Mouse (Mus musculus) lung, postnatal 0 days (tissue): ENCODE data around the gene Itga9. TPM values are rescaled to one million over a fixed set of nuclear protein-coding genes. Genes with fewer than 3 reads are reported as not detected.
A peak's percentile ranks its signal among the peaks of the same experiment; 100 is the strongest.

Source experiments
- ATAC-seq: fragments of 200-750 bp; cut with Nextera tagmentation; 2 replicates; pipeline ENCODE4 v1.8.0; 2017; ENCODE audit warnings: moderate library complexity
- DNase-seq: peaks from one replicate; pipeline ENCODE4 v3.0.0-alpha.2; 2016; ENCODE audit warnings: low spot score
- H3K27ac ChIP-seq: fragments of 300-500 bp; sonication (generic); 2 replicates; pipeline ENCODE4 v1.5.1; 2014; ENCODE audit warnings: antibody characterized with exemption, mild to moderate bottlenecking, low read length, mixed read lengths
- H3K27me3 ChIP-seq: fragments of 300-500 bp; sonication (generic); replicated peaks from 2 replicates; pipeline ENCODE4 v1.6.1; 2014; ENCODE audit warnings: low read length, mixed read lengths; ENCODE audit not compliant: insufficient read depth
- H3K36me3 ChIP-seq: fragments of 300-500 bp; sonication (generic); 2 replicates; pipeline ENCODE4 v1.6.1; 2014; ENCODE audit warnings: low read length, mixed read lengths; ENCODE audit not compliant: insufficient read depth
- H3K4me1 ChIP-seq: fragments of 300-500 bp; sonication (generic); 2 replicates; pipeline ENCODE4 v1.6.1; 2014; ENCODE audit warnings: antibody characterized with exemption, low read depth, low read length, mixed read lengths; ENCODE audit not compliant: insufficient read depth
- H3K4me2 ChIP-seq: fragments of 300-500 bp; sonication (generic); replicated peaks from 2 replicates; pipeline ENCODE4 v1.6.1; 2014; ENCODE audit warnings: low read depth, mild to moderate bottlenecking, low read length, moderate library complexity, mixed read lengths
- H3K4me3 ChIP-seq: fragments of 300-500 bp; sonication (generic); 2 replicates; pipeline ENCODE4 v1.5.1; 2014; ENCODE audit warnings: low read depth, low read length
- H3K9ac ChIP-seq: fragments of 300-500 bp; sonication (generic); replicated peaks from 2 replicates; pipeline ENCODE4 v1.6.1; 2014; ENCODE audit warnings: low read depth, mild to moderate bottlenecking
- H3K9me3 ChIP-seq: fragments of 300-500 bp; sonication (generic); 2 replicates; pipeline ENCODE4 v1.6.1; 2016; ENCODE audit warnings: low read length, mixed read lengths
- CTCF ChIP-seq: IDR thresholded peaks from 2 replicates; pipeline ENCODE4 v1.5.1; 2016; ENCODE audit warnings: antibody characterized with exemption, mild to moderate bottlenecking
- EP300 ChIP-seq: IDR thresholded peaks from 2 replicates; pipeline ENCODE4 v1.6.1; 2016; ENCODE audit warnings: antibody characterized with exemption, mild to moderate bottlenecking, control low read depth
- WGBS: fragments of 180-500 bp; shearing (Covaris S2); extraction: QIAGEN DNeasy Blood & Tissue Kit; methylation state at CpG from one replicate; pipeline ENCODE4 v1.1.7; 2014; 5-methylcytosine and 5-hydroxymethylcytosine counted together
- polyA plus RNA-seq: library from polyadenylated mRNA; unstranded; fragments of >200 nt; fragmentation: Nextera tagmentation; extraction: Ambion mirVana; gene quantifications from 2 replicates; pipeline ENCODE4 v1.2.1, GENCODE M21; 2015

Gene Itga9
- polyA plus RNA-seq, 1 experiment from 2014 or later = 24.2 TPM

GRCm38 (mm10) chr9:118675573-118676170 is 69.2 kb downstream of the Itga9 start:
- DNase-seq (no peak), ATAC-seq (no peak)
- no peaks in the 10 kb centered on the region for H3K27me3 ChIP-seq
- H3K4me1 ChIP-seq = no peaks in the 10 kb centered on the region
- H3K4me2 ChIP-seq = no peak overlapping the region
- H3K36me3 ChIP-seq = peaks cover 13% of the 10 kb centered on the region; the same call in 1 of the 2 replicates
- TF ChIP-seq EP300 = no peak
- TF ChIP-seq CTCF = no peak
- H3K27ac ChIP-seq = no peak overlapping the region
- no peak overlapping the region for H3K9ac ChIP-seq
- 91% methylated on average over 8 of the region's 8 CpGs for WGBS
- no peaks in the 10 kb centered on the region for H3K9me3 ChIP-seq
- H3K4me3 ChIP-seq = no peak overlapping the region

GRCm38 (mm10) chr9:118676692-118677091 is 70.2 kb downstream of the Itga9 start:
- ATAC-seq = no peak
- Histone ChIP-seq H3K4me1 (no peaks in the 10 kb centered on the region), H3K27me3 (no peaks in the 10 kb centered on the region), H3K36me3 (peaks cover 10% of the 10 kb centered on the region; the same call in 1 of the 2 replicates), H3K4me2 (no peak overlapping the region), H3K9ac (no peak overlapping the region), H3K4me3 (no peak overlapping the region), H3K27ac (no peak overlapping the region), H3K9me3 (no peaks in the 10 kb centered on the region)
- 77% methylated on average over 8 of the region's 8 CpGs for WGBS
- DNase-seq = no peak
- TF ChIP-seq CTCF = no peak
- TF ChIP-seq EP300 = no peak

GRCm38 (mm10) chr9:118677349-118677748 is 70.9 kb downstream of the Itga9 start:
- 41% methylated on average over 9 of the region's 9 CpGs for WGBS
- TF ChIP-seq EP300 = no peak
- TF ChIP-seq CTCF = no peak
- no peak overlapping the region for H3K4me2 ChIP-seq
- no peaks in the 10 kb centered on the region for H3K9me3 ChIP-seq
- no peak overlapping the region for H3K27ac ChIP-seq
- no peak overlapping the region for H3K4me3 ChIP-seq
- ATAC-seq (no peak), DNase-seq (no peak)
- H3K36me3 ChIP-seq = peaks cover 4% of the 10 kb centered on the region; the same call in 1 of the 2 replicates
- H3K4me1 ChIP-seq = no peaks in the 10 kb centered on the region
- H3K27me3 ChIP-seq = no peaks in the 10 kb centered on the region
- no peak overlapping the region for H3K9ac ChIP-seq

GRCm38 (mm10) chr9:118678020-118678750 is 71.7 kb downstream of the Itga9 start:
- ATAC-seq (peak; percentile 81), DNase-seq (peak; percentile 73)
- no peaks in the 10 kb centered on the region for H3K9me3 ChIP-seq
- no peak overlapping the region for H3K27ac ChIP-seq
- H3K9ac ChIP-seq = no peak overlapping the region
- H3K36me3 ChIP-seq = no peaks in the 10 kb centered on the region
- H3K4me3 ChIP-seq = no peak overlapping the region
- no peaks in the 10 kb centered on the region for H3K27me3 ChIP-seq
- H3K4me2 ChIP-seq = no peak overlapping the region
- no peaks in the 10 kb centered on the region for H3K4me1 ChIP-seq
- 48% methylated on average over 15 of the region's 15 CpGs for WGBS
- TF ChIP-seq EP300 (no peak), CTCF (no peak)

- no peaks in the 10 kb centered on the region for H3K36me3 ChIP-seq
- DNase-seq (no peak), ATAC-seq (no peak)
- H3K27ac ChIP-seq = no peak overlapping the region
- 74% methylated on average over 10 of the region's 10 CpGs for WGBS
- H3K9me3 ChIP-seq = no peaks in the 10 kb centered on the region
- H3K27me3 ChIP-seq = no peaks in the 10 kb centered on the region
- H3K4me2 ChIP-seq = no peak overlapping the region
- no peak overlapping the region for H3K4me3 ChIP-seq
- H3K4me1 ChIP-seq = no peaks in the 10 kb centered on the region
- H3K9ac ChIP-seq = no peak overlapping the region
- TF ChIP-seq CTCF (no peak), EP300 (no peak)
Measured at GRCm38 (mm10) chr9:118678759-118679158, 72.3 kb downstream of the Itga9 start.

GRCm38 (mm10) chr9:118681506-118681905 is 75.0 kb downstream of the Itga9 start:
- Histone ChIP-seq H3K36me3 (no peaks in the 10 kb centered on the region), H3K27me3 (no peaks in the 10 kb centered on the region), H3K4me3 (no peak overlapping the region), H3K9me3 (no peaks in the 10 kb centered on the region), H3K9ac (no peak overlapping the region), H3K4me2 (no peak overlapping the region), H3K4me1 (no peaks in the 10 kb centered on the region), H3K27ac (no peak overlapping the region; the same call in 1 of the 2 replicates)
- 67% methylated on average over 6 of the region's 6 CpGs for WGBS
- ATAC-seq = no peak
- TF ChIP-seq EP300 (no peak), CTCF (no peak)
- DNase-seq = no peak
